Mouse (Mus musculus) liver, adult 2 months (tissue): ENCODE measurements at regions not wholly inside any gene's neighbourhood (a gene's known extent, or its start where the extent isn't known, plus 50 kb on each side); places are given as distances from the start of the nearest gene placed in this dataset.
"Not testable (repeated sequence)": the region's sequence is repeated elsewhere in the genome, so short reads cannot be mapped to it uniquely, and the experiment has no call there.

Experiments used
- CTCF ChIP-seq: fragments of 200-500 bp; IDR thresholded peaks from 2 replicates; pipeline ENCODE4 v1.5.1; 2011; ENCODE audit warnings: low read depth, low read length, control low read depth
- POLR2A ChIP-seq: fragments of 200-500 bp; IDR thresholded peaks from 2 replicates; pipeline ENCODE4 v1.6.1; 2011; ENCODE audit warnings: low read length, control low read depth; ENCODE audit not compliant: insufficient read depth; ENCODE audit errors: extremely low read depth

GRCm38 (mm10) chr17:17234329-17235185 is 113.3 kb downstream of the Zfp97 start:
- TF ChIP-seq CTCF, POLR2A: not testable (repeated sequence)
